Mouse (Mus musculus): ENCODE measurements around the gene Itpr2.

DNA sequence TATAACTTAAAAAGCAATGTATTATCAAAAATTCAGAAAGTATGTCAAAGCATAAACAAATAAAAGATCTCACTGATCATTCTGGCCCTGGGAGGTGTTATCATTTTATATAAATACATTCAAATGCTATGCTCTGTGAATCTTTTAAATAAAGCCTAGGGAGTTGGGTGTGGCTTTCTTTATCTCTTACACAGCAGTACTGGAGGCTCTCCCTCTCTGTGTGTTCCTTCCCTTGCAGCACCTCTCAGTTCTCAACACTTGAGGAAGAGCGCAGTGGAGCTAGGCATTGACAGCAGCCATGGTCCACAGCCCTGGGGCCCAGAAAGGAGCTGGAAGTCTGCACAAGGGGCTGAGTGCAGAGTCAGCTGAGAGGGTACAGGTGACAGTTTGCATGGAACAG lies 192.7 kb downstream of the Itpr2 start:
- TF ChIP-seq CTCF (IDR thresholded peaks at IDR 0.05; ENCODE audit: extremely low read depth, insufficient read depth, insufficient read length, insufficient replicate concordance), result no peak
- TF ChIP-seq POLR2A (IDR thresholded peaks at IDR 0.05; ENCODE audit: low read depth, low read length), result no peak
